12 mouse cellular contexts compared by ENCODE assay signal in genomic region chr1:126930611-126931010, GRCm38 (mm10).
"Had no signal": no experiment of that assay in that cellular context is flagged by ENCODE, and none has a peak within 500 bp of the region (broad histone marks: within the 10 kb centered on the region; RNA-seq: fewer than 3 reads in every experiment).

No protein-coding gene starts in this region.

- DNase-seq: kidney, adult 2 months; kidney, postnatal 36 days; layer of hippocampus, postnatal 36 days; liver, embryonic 13.5 days; lung, adult 2 months; lung, postnatal 14 days; lung, postnatal 4 days; retina, postnatal 1 day; spleen, adult 18-20 months; thymus, adult 2 months; thymus, postnatal 14 days; thymus, postnatal 4 days had no signal
